Mouse (Mus musculus) cortical plate, adult 2 months (tissue): ENCODE results near the gene Rps3.

Experiments
- CTCF ChIP-seq: fragments of 200-500 bp; IDR thresholded peaks from 2 replicates; pipeline ENCODE4 v1.5.1; 2011; ENCODE audit warnings: mild to moderate bottlenecking, control low read depth, low read length; ENCODE audit not compliant: insufficient read depth; ENCODE audit errors: extremely low read depth
- POLR2A ChIP-seq: fragments of 200-500 bp; IDR thresholded peaks from 2 replicates; pipeline ENCODE4 v1.6.1; 2011; ENCODE audit warnings: mild to moderate bottlenecking, low read length, control low read depth; ENCODE audit not compliant: insufficient read depth; ENCODE audit errors: extremely low read depth

DNA sequence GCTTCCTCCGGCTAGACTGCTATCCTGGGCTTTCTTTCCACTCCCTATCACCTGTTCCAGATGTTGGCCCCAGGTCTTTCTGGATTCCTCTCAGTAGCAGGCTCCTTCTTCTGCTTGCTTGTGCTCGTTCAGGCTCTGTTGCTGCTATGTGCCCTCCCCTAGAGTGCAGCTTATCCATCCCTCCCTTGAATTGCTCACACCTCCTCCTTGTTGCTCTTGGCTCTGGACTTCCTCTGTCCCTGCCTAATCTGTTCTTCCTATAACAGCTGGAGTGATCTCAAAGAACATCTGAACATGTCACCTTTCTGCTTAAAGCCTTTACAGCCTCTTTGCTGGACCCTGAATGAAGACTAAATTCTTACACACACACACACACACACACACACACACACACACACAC lies 45.0 kb upstream of the Rps3 start:
- TF ChIP-seq POLR2A (no peak), CTCF (no peak)
